Mouse (Mus musculus) cerebellum, adult 11 months (tissue): Measurements from ENCODE around the gene Itk.

Experiments
- DNase-seq: peaks from one replicate; pipeline ENCODE4 v3.0.0; 2022

The Itk gene

GRCm38 (mm10) chr11:46305881-46306520 is 83.3 kb downstream of the Itk start:
- no peak for DNase-seq

- DNase-seq = no peak
These were observed 84.2 kb downstream of the Itk start for GRCm38 (mm10) chr11:46304864-46305710.

- DNase-seq = no peak
These were observed 85.2 kb downstream of the Itk start for GRCm38 (mm10) chr11:46304093-46304492.

GRCm38 (mm10) chr11:46302471-46302870 is 86.8 kb downstream of the Itk start:
- DNase-seq = no peak

- DNase-seq = no peak
These were observed 87.6 kb downstream of the Itk start for GRCm38 (mm10) chr11:46301579-46302248.

- DNase-seq = no peak
These were observed 89.4 kb downstream of the Itk start for GRCm38 (mm10) chr11:46299901-46300300.

GRCm38 (mm10) chr11:46298889-46299785 is 90.2 kb downstream of the Itk start:
- peak; percentile 81 for DNase-seq

GRCm38 (mm10) chr11:46294390-46294789 is 94.9 kb downstream of the Itk start:
- DNase-seq = no peak

- DNase-seq = peak; percentile 76
These were observed 95.8 kb downstream of the Itk start for GRCm38 (mm10) chr11:46293491-46293890.

- no peak for DNase-seq
These were observed 98.3 kb downstream of the Itk start for GRCm38 (mm10) chr11:46290988-46291405.

GRCm38 (mm10) chr11:46289561-46289960 is 99.8 kb downstream of the Itk start:
- no peak for DNase-seq

- DNase-seq = no peak
These were observed 100.3 kb downstream of the Itk start for GRCm38 (mm10) chr11:46289022-46289421.

- no peak for DNase-seq
These were observed 101.2 kb downstream of the Itk start for GRCm38 (mm10) chr11:46288091-46288490.

- no peak for DNase-seq
These were observed 102.5 kb downstream of the Itk start for GRCm38 (mm10) chr11:46286803-46287202.

- DNase-seq = no peak
These were observed 105.5 kb downstream of the Itk start for GRCm38 (mm10) chr11:46283800-46284199.

GRCm38 (mm10) chr11:46282612-46283011 is 106.7 kb downstream of the Itk start:
- no peak for DNase-seq

GRCm38 (mm10) chr11:46278709-46279108 is 110.6 kb downstream of the Itk start:
- DNase-seq = no peak

- no peak for DNase-seq
These were observed 111.2 kb downstream of the Itk start for GRCm38 (mm10) chr11:46278140-46278539.

- DNase-seq = no peak
These were observed 112.5 kb downstream of the Itk start for GRCm38 (mm10) chr11:46276778-46277177.

- DNase-seq = no peak
These were observed 113.1 kb downstream of the Itk start for GRCm38 (mm10) chr11:46276168-46276567.

- peak; percentile 71 for DNase-seq
These were observed 114.0 kb downstream of the Itk start for GRCm38 (mm10) chr11:46275302-46275701.
